Mouse (Mus musculus): ENCODE measurements at regions not wholly inside any gene's neighbourhood (a gene's known extent, or its start where the extent isn't known, plus 50 kb on each side); places are given as distances from the start of the nearest gene placed in this dataset.

- no peak for DNase-seq (ENCODE audit: low read depth, low spot score)
Measured at GRCm38 (mm10) chr4:62808553-62808950, 156.8 kb upstream of the Zfp618 start.

- DNase-seq (ENCODE audit: low read depth, low spot score), result no peak
Measured at GRCm38 (mm10) chr4:62809048-62809447, 156.3 kb upstream of the Zfp618 start.

DNA sequence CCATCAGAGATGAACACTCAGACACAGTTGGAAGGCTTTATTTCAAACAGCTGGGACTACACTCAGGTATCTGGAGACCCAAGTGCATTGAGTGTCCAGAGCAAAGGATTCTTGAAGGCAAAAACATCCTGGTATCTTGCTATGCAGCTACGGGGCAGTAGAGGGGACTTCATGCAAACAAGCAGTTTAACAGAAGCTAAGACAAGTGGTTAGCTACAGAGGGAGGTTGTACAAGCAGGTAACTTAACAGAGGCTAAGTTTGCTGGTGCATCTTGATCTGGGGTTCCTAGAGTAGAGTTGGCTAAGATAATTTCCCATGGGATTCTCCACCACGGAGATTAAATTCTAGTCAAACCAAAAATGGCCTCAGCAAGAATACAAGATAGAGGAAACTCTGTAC, 145.5 kb upstream of the Zfp618 start:
- no peak for DNase-seq (ENCODE audit: low read depth, low spot score)

GRCm38 (mm10) chr4:62821288-62821687, 144.1 kb upstream of the Zfp618 start:
- no peak for DNase-seq (ENCODE audit: low read depth, low spot score)

DNA sequence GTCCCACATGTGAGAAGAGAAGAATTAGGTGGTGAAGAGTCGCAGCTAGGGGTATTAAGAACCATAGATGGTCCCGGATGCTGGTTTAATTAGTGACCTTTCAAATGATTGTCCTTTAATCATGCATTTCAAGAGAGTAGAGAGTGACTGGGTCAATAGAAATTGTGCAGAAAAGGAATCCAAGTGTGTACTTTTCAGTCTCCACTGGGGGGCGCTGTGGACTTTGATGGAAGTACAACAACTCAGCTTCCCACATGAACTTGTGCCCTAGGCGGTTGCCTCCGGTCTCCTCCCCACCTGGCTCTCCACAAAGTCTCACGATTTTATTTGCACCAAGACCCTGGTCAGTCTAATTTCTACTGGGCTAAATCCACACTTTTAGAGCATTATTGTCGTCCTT, 142.8 kb upstream of the Zfp618 start:
- no peak for DNase-seq (ENCODE audit: low read depth, low spot score)

GRCm38 (mm10) chr4:62823082-62823481, 142.3 kb upstream of the Zfp618 start:
- no peak for DNase-seq (ENCODE audit: low read depth, low spot score)

DNA sequence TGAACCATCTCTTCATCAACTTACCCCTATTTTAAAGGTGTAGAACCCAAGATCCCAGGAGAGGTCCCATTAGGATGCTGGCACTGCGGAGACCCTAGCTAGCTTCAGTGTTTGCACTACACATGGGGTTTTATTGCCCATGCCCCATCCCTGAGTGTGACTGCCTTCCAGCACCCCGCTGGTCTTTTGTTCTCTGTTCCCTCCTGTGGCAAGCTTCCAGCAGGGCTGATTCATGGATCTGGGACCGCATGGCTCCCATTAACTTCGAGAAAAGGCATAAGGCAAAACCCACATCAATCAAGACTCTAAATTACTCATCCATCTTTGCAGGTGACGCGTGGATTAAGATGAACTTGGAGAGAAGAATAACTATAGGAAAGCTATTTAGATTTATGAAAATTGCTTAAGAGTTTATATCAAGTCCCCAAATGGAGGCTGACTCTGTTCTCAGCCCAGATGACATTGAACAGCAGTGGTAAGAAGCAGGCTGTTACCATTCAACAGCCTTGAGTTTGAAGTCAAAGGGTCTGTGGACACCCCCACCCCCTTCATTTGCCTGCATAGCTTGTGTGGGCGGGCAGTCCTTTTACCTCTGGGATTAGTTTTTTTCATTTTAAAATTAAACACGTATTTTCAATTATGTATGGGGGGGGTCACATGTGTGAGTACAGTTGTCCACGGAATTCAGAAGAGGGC, 141.7 kb upstream of the Zfp618 start:
- no peak for DNase-seq (ENCODE audit: low read depth, low spot score)

DNA sequence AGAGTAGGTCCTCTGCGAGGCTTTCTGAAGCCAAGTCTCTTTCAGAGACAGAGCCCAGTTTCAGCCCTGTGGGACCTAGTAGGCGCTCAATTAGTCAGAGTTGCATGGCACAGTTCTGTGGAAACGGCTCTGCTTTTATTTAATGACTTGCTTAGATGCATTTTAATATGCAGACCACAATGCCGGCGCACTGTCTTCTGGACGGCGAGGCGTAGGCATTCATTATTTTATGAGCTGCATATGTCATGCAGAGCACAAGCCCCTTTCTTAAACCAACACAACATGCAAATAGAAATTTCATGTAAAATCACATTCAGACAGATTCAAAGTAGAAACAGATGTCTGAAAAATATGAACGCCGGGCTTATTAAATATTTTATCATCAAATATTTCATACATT, 140.8 kb upstream of the Zfp618 start:
- DNase-seq (ENCODE audit: low read depth, low spot score), result no peak

DNA sequence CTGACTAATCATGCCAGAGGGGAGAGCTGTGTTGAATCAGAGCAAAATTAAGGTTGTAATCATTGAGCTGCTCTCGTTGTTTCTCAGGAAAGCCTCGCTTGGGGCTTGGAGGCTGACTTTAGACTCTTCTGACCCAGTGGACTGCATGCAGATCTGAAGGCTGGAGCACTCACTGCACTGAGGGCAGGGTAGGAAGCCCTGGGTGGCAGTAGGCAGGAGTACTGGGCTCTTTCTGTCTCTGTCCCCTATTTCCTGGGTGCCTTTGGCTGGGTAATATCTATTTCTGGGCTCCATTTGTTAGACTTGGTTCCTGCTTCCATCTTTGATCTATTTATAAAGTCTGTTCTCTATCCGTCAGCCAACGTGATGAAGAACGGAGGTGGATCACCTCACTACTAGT, 140.1 kb upstream of the Zfp618 start:
- DNase-seq (ENCODE audit: low read depth, low spot score), result no peak

DNA sequence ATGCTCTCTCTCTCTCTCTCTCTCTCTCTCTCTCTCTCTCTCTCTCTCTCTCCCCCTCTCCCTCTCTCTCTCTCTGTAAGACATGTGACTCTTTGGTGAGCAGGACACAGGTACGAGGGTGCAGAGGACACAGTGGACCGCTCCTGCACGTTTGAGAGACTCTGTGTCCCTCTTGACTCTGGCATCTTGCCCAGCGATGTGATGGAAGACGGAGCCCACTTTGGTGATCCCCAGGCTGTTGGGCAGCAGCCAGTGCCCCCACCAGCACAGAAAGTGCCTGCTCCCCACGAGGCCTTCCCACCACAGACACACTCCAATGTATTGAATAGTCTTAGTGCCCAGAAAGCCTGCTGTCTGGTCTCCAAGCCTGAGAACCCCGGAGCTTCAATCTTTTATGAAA, 136.4 kb upstream of the Zfp618 start:
- no peak for DNase-seq (ENCODE audit: low read depth, low spot score)

- DNase-seq (ENCODE audit: low read depth, low spot score), result no peak
Measured at GRCm38 (mm10) chr4:62833944-62834343, 131.4 kb upstream of the Zfp618 start.

DNA sequence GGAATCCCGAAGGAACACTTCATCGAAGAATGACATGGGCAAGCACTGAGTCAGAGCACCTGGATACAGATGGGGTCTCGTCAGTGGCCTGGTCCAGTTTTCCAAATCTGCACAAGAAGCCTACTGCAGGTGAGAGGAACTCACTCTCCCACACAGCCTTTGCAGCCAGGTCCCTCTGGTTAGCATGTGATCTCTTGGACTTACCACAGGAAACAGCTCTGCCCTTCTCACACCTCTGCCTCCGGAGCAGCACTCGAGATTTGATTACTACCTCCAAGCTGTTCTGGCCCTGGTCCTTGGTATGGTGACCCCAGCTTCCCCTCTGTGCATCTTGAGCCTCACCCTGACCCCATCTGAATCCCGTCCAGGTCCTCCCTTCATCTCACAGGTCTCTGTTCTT, 128.5 kb upstream of the Zfp618 start:
- no peak for DNase-seq (ENCODE audit: low read depth, low spot score)

DNA sequence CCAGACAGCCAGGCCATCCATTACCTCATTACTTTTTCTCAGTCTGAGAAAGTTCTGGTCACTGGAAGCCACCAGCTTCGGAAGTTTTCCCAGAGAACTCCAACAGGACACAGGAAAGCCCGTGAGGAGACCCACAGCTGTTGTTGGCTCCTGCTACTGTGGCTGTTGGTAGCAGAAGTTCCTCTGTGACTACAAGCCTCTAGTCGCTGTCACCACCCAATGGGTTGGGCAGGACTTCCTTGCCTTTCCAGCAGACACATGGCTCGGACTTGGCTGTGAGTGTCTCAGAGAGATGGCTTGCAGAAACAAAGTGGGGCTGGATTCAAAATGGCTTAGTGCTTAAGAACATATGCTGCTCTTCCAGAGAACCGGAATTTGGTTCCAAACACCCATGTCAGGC, 114.8 kb upstream of the Zfp618 start:
- DNase-seq (ENCODE audit: low read depth, low spot score), result no peak

DNA sequence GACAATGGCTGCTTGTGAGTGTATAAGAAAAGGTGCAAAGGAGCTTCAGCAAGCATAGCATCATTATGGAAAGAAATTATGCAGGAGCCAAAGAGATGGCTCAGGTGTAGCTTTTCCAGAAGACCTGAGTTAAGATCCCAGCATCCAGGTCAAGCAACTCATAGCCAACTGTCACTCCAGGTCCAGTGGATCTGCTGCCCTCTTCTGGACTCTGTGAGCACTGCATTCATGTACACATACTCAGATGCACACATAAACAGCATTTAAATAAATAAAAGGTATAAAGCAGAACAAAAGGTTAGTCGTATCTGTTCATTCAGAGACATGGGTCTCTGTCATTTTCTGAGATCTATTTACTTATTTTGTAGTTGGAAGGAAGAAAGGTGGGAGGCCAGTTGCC, 112.0 kb upstream of the Zfp618 start:
- DNase-seq (ENCODE audit: low read depth, low spot score), result no peak

- no peak for DNase-seq (ENCODE audit: low read depth, low spot score)
Measured at GRCm38 (mm10) chr4:62856406-62856805, 109.0 kb upstream of the Zfp618 start.

DNA sequence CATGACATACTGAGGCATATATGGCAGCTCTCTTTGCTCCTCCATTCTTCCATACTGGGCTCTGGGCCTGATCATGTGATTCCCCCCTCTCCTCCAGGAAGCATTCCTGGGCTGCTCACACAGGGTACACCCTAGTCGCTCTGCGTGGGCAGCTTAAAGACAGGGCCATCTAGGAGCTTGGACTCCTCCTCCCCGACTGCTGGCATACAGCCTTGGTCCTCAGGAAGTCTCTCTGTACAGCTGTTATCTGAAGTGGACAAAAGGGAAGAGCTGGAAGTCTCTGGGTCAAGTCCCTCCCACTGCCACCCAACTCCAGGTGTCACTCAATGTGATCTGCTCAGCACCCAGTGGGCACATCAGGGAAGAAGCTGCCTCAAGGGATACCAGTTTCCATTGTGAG, 102.6 kb upstream of the Zfp618 start:
- DNase-seq (ENCODE audit: low read depth, low spot score), result no peak

DNA sequence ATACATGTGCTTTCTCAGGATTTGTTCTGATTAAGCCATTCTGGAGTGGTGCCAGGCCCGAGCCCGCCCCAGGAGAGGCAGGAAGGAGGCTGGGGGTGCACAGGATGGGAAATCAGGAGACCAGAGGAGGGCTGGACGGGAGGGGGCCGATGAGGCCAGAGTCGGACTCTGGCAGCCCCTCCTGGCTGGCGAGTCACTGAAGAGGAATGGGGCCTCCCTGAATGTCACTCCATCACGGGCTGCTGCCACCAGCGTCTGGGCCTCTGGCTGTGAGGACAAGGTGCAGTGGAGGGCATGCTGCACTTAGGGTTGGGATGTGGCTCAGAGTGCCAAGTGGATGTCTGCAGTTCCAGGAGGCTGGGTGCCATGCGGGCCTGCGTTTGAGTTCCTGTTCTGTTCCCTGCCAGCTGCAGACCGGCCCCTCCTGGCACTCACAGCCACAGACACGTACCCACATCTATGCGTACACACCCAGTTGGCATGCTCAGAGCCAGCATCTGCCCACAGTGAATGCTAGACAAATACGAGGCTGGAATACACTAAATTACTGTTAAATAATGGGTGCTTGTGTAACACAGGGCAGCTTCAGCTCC, 94.9 kb upstream of the Zfp618 start:
- DNase-seq (ENCODE audit: low read depth, low spot score), result no peak

DNA sequence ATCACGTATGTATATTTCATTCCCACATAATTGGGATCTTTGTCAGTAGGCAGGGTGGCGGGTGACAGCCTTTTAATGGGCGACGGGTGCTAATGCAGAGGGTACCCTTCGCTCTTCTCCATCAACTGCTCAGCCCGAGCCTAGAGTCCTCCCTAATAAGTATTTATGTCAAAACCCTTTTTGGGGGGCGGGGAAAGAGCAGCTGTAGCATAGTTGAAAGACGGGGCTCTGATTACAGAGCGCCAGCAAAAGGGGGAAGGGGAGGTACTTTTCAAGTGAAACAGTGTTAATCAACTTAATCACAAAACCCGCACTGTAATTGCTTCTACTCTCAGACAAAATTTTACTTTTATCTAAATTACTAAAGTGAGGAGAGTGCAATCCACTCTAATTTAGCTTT, 92.8 kb upstream of the Zfp618 start:
- DNase-seq (ENCODE audit: low read depth, low spot score), result no peak

DNA sequence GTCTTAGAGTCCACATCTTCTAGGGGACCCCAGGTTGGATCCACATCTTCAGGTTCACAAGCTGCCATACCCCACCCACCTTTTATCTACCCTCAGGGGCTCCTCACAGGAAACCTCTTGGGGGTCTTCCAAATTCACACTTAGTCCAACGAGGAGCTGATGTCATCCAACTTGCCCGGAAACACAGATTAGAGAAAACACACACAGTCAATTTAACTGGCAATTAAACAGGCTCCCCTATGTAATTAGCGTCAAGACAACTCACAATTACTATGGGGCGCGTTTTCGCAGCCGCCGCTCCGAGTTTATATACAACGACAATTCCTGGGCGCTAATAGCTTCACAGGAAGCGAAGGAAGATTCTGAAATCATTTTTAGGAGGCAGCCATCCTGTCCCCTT, 91.4 kb upstream of the Zfp618 start:
- DNase-seq (ENCODE audit: low read depth, low spot score), result no peak

GRCm38 (mm10) chr4:62878063-62878462, 87.3 kb upstream of the Zfp618 start:
- DNase-seq (ENCODE audit: low read depth, low spot score), result no peak

DNA sequence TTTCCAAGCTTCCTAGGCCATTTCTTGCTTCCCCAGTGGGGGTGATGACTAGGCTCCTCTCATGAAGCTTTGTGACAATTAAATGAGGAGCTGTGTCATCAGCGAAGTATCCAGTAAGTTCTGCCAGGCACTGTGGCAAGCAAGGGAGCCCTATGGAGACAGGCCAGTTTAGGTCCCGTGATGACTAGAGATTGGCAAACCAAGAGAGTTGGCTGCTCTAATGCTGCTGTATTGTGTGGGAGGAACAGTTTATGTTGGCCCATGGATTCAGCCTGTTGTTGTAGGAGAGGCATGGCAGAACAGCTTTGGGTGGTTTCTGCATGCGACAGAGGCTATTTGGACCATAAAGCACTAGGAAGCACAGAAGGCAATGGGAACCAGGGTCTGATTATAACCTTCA, 86.4 kb upstream of the Zfp618 start:
- DNase-seq (ENCODE audit: low read depth, low spot score), result no peak

DNA sequence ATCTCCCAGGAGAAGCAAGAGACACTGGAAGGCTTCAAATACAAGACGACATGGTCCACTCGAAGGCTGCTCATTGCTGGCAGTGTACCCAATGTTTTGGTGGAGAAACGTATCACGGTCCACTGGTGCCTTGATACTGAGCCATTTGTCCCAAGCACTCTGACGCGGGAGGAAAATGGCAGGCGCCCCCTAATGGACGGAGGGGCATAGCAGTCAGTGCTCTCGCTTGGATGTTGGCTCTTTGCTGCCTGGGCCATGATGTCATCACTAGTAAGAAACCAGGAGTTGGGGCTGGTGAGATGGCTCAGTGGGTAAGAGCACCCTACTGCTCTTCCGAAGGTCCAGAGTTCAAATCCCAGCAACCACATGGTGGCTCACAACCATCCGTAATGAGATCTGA, 83.5 kb upstream of the Zfp618 start:
- no peak for DNase-seq (ENCODE audit: low read depth, low spot score)

GRCm38 (mm10) chr4:62882276-62882675, 83.1 kb upstream of the Zfp618 start:
- no peak for DNase-seq (ENCODE audit: low read depth, low spot score)

- no peak for DNase-seq (ENCODE audit: low read depth, low spot score)
Measured at GRCm38 (mm10) chr4:62888736-62889135, 76.6 kb upstream of the Zfp618 start.

Data from c-Kit-negative CD71-positive TER-119-positive erythroid progenitor cells, embryonic 14.5 days (primary cell).